ENCODE assay signal across 12 mouse cellular contexts in genomic region chr5:67099393-67100271, GRCm38 (mm10). TPM values are rescaled to one million over a fixed set of nuclear protein-coding genes. Genes with fewer than 3 reads are reported as not detected.
DNase-seq lines count a peak whose midpoint lies in the region; ATAC-seq and TF ChIP-seq lines count a peak whose summit lies in the region.
"Had no signal": no experiment of that assay in that cellular context is flagged by ENCODE, and none has a peak within 500 bp of the region (broad histone marks: within the 10 kb centered on the region; RNA-seq: fewer than 3 reads in every experiment).

No protein-coding gene starts in this region.

- ATAC-seq in kidney, postnatal 0 days (replicated peaks; ENCODE audit: low FRiP score, low read depth): no peak
- no peak for ATAC-seq in hindbrain, embryonic 12.5 days (ENCODE audit: low FRiP score)

- WGBS in kidney, postnatal 0 days: 3% methylated on average over 32 of the region's 32 CpGs
- under 1% methylated on average over 32 of the region's 32 CpGs for WGBS in hindbrain, embryonic 12.5 days

- H3K9ac ChIP-seq in kidney, postnatal 0 days (ENCODE audit: low read depth, low read length): no peak overlapping the region
- no peak overlapping the region for H3K9ac ChIP-seq in hindbrain, embryonic 12.5 days
- H3K9ac ChIP-seq: heart, embryonic 15.5 days had no signal

- peaks cover 93% of the 10 kb centered on the region for H3K27me3 ChIP-seq in kidney, postnatal 0 days (ENCODE audit: insufficient read depth, low read length)
- peaks cover 98% of the 10 kb centered on the region for H3K27me3 ChIP-seq in E14TG2a.4 (ENCODE audit: insufficient read depth, low read length)
- peaks cover 93% of the 10 kb centered on the region for H3K27me3 ChIP-seq in hindbrain, embryonic 12.5 days

- DNase-seq in cerebellum, postnatal 10 days: peak; percentile 30 to 53
- DNase-seq in cerebellum, adult 9-10 months: no peak
- DNase-seq in kidney, postnatal 0 days (ENCODE audit: low spot score): peak; percentile 35
- no peak for DNase-seq in kidney, postnatal 14 days
- no peak for DNase-seq in urinary bladder, adult 18-20 months (ENCODE audit: low spot score in 2 of 2)
- DNase-seq in c-Kit-positive CD71-positive TER-119-positive erythroid progenitor cells, embryonic 14.5 days (ENCODE audit: low spot score): no peak
- DNase-seq: lung, postnatal 14 days had no signal

- H3K9me3 ChIP-seq in kidney, postnatal 0 days (replicated peaks; ENCODE audit: low read length): no peaks in the 10 kb centered on the region
- H3K9me3 ChIP-seq in E14TG2a.4 (ENCODE audit: low read length): no peaks in the 10 kb centered on the region
- no peaks in the 10 kb centered on the region for H3K9me3 ChIP-seq in hindbrain, embryonic 12.5 days (replicated peaks)
- H3K9me3 ChIP-seq: heart, embryonic 15.5 days had no signal

- H3K4me2 ChIP-seq in kidney, postnatal 0 days (ENCODE audit: low read length): no peak overlapping the region
- H3K4me2 ChIP-seq in hindbrain, embryonic 12.5 days (replicated peaks): no peak overlapping the region
- H3K4me2 ChIP-seq: heart, embryonic 15.5 days had no signal

- no peak overlapping the region for H3K4me3 ChIP-seq in kidney, postnatal 0 days (replicated peaks; ENCODE audit: low read depth, low read length)
- peak overlapping the region; percentile 32; the same call in 1 of the 2 replicates for H3K4me3 ChIP-seq in E14TG2a.4 (replicated peaks; ENCODE audit: low read length)
- H3K4me3 ChIP-seq in hindbrain, embryonic 12.5 days: no peak overlapping the region
- H3K4me3 ChIP-seq: heart, embryonic 15.5 days; left cerebral cortex, adult 2 months had no signal

- H3K36me3 ChIP-seq in kidney, postnatal 0 days (ENCODE audit: insufficient read depth, low read length): no peaks in the 10 kb centered on the region
- no peaks in the 10 kb centered on the region for H3K36me3 ChIP-seq in E14TG2a.4 (ENCODE audit: insufficient read depth, low read length)
- H3K36me3 ChIP-seq in hindbrain, embryonic 12.5 days: no peaks in the 10 kb centered on the region
- H3K36me3 ChIP-seq: heart, embryonic 15.5 days had no signal

- TF ChIP-seq CTCF in kidney, postnatal 0 days (IDR thresholded peaks at IDR 0.05; ENCODE audit: low read depth): no peak
- TF ChIP-seq CTCF in E14TG2a.4 (conservative IDR thresholded peaks at IDR 0.05; ENCODE audit: low read length): no peak

- H3K27ac ChIP-seq in kidney, postnatal 0 days: no peak overlapping the region
- peak overlapping the region; percentile 41; the same call in 1 of the 2 replicates for H3K27ac ChIP-seq in hindbrain, embryonic 12.5 days
- H3K27ac ChIP-seq: heart, embryonic 15.5 days; left cerebral cortex, adult 2 months had no signal

- no peaks in the 10 kb centered on the region for H3K4me1 ChIP-seq in kidney, postnatal 0 days (replicated peaks; ENCODE audit: insufficient read depth, low read length)
- H3K4me1 ChIP-seq in E14TG2a.4 (replicated peaks; ENCODE audit: low read depth, low read length): peaks cover 68% of the 10 kb centered on the region
- peaks cover 8% of the 10 kb centered on the region for H3K4me1 ChIP-seq in hindbrain, embryonic 12.5 days

RNA-seq across cellular contexts. Expression of gene Phox2b, which starts 0.5 kb away (rescaled TPM):
- polyA plus RNA-seq in kidney, postnatal 0 days (2015; fragmentation: Nextera tagmentation; extraction: Ambion mirVana): 0.21 TPM in 1 of 2 replicates, not detected in the other
- 43.5 and 50.2 TPM in 2 replicates for polyA plus RNA-seq in hindbrain, embryonic 12.5 days (2016; fragmentation: Nextera tagmentation; extraction: Ambion mirVana)
- polyA plus RNA-seq: spleen, adult 2 months had no signal

Comparison
In these comparisons a context has a peak if more than half of its experiments do, and no peak if none do; other contexts are left out.
1. DNase-seq: peak in cerebellum, postnatal 10 days (2 of 2) and kidney, postnatal 0 days (single experiment); none in cerebellum, adult 9-10 months (single experiment), kidney, postnatal 14 days (single experiment), urinary bladder, adult 18-20 months (0 of 2) and c-Kit-positive CD71-positive TER-119-positive erythroid progenitor cells, embryonic 14.5 days (single experiment).
2. RNA of gene Phox2b, which starts 0.5 kb away (polyA plus RNA-seq): 43.5 to 50.2 TPM in hindbrain, embryonic 12.5 days; 0.21 TPM in kidney, postnatal 0 days; every median in the first group is over 10 times any median in the second.